Mouse (Mus musculus) ES-E14 (cell line): ENCODE measurements around the gene Serping1.

Experiments used
- HCFC1 ChIP-seq: IDR thresholded peaks from 2 replicates; pipeline ENCODE4 v1.6.1; 2012; ENCODE audit warnings: low read length, inconsistent platforms, borderline replicate concordance; ENCODE audit not compliant: insufficient read depth
- MAFK ChIP-seq: IDR thresholded peaks from 2 replicates; pipeline ENCODE4 v1.6.1; 2014; ENCODE audit warnings: mild to moderate bottlenecking, low read depth, low read length, inconsistent platforms; ENCODE audit not compliant: insufficient read depth
- ZC3H11A ChIP-seq: IDR thresholded peaks from 2 replicates; pipeline ENCODE4 v1.6.1; 2012; ENCODE audit warnings: low read depth, mild to moderate bottlenecking, inconsistent platforms, low read length, borderline replicate concordance
- ZNF384 ChIP-seq: IDR thresholded peaks from 2 replicates; pipeline ENCODE4 v1.6.1; 2012; ENCODE audit warnings: low read depth, low read length, inconsistent platforms

- TF ChIP-seq ZNF384 (no peak), ZC3H11A (no peak), MAFK (no peak), HCFC1 (no peak)
Observed at GRCm38 (mm10) chr2:84734919-84735318, 40.3 kb downstream of the Serping1 start.
